Mouse (Mus musculus): Measurements from ENCODE around the gene Pfkfb2. TPM values are rescaled to one million over a fixed set of nuclear protein-coding genes. Genes with fewer than 3 reads are reported as not detected.

Gene Pfkfb2
- polyA plus RNA-seq, 2 experiments = 1.7 to 7.2 TPM

DNA sequence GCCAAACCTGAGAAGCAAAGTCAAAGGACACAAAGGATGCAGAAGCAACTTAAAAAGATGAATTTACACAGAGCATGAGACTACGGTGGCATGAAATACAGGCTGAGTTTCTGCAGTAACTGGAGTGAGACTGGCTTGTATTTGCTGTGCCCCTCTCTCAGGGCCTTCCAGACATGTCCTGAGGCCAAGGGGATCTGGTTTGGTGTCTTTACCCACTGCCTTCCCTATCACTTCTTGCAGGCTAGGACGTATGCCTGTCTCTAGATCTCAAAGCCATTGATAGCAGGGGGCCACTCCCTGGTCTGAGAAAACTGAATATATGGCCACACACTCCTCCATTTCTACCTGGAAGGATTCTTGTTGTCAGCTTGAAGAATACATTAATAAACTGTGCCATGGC, 15.2 kb upstream of the Pfkfb2 start:
- WGBS (ENCODE audit: insufficient replicate concordance) = 28% methylated on average over 2 of the region's 2 CpGs

DNA sequence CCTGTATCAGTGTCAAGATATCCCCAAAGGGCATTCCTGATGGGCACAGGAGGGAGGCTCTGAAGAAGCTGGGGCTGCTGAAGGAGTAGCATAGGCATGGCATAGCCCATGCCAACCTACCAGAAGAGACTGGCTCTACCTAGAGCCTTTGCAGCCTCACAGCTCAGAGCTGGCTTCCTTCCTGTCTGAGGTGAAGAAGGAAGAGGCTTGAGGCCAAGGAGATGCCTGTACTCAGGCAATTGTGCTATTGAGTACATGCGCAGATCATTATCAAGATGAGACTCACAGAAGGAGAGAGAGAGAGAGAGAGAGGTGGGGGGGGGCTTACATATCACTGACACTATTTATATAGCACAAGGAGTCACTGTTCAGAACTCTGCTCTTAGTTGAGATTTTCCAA, 14.7 kb upstream of the Pfkfb2 start:
- no peaks in the 10 kb centered on the region for H3K9me3 ChIP-seq (ENCODE audit: control insufficient read depth, low read length)
- DNase-seq (ENCODE audit: low read depth in 3 of 3, low spot score in 3 of 3) = no peak
- no peak for ATAC-seq (ENCODE audit: insufficient read depth)
- peak overlapping the region; percentile 39 for H3K4me2 ChIP-seq (ENCODE audit: low read depth)
- H3K36me3 ChIP-seq (replicated peaks; ENCODE audit: control insufficient read depth, insufficient read depth, low read depth) = peaks cover 19% of the 10 kb centered on the region
- peak overlapping the region; percentile 99 for H3K27ac ChIP-seq
- TF ChIP-seq EP300 (IDR thresholded peaks at IDR 0.05; ENCODE audit: low read depth) (no peak), CTCF (IDR thresholded peaks at IDR 0.05; ENCODE audit: low read depth) (no peak)
- WGBS (ENCODE audit: insufficient replicate concordance) = 26% methylated on average over 1 of the region's 1 CpGs
- no peaks in the 10 kb centered on the region for H3K27me3 ChIP-seq (ENCODE audit: control insufficient read depth, insufficient read depth, low read length)
- peaks cover 75 to 77% of the 10 kb centered on the region in 2 experiments for H3K4me1 ChIP-seq (replicated peaks; ENCODE audit: control insufficient read depth in 2 of 2, insufficient read depth in 2 of 2, low read length in 1 of 2)
- peak overlapping the region; percentile 37 for H3K9ac ChIP-seq (replicated peaks)
- H3K4me3 ChIP-seq (ENCODE audit: insufficient read depth in 1 of 2, low read depth in 2 of 2, low read length in 2 of 2) = no peak overlapping the region

More for the DNA sequence above, 15.2 kb upstream of the Pfkfb2 start:
- ATAC-seq (ENCODE audit: insufficient read depth) (peak; percentile 33), DNase-seq (ENCODE audit: low read depth in 3 of 3, low spot score in 3 of 3) (peak in 2 of 3 experiments; percentile 38 to 51)
- TF ChIP-seq CTCF (IDR thresholded peaks at IDR 0.05; ENCODE audit: low read depth) = no peak
- TF ChIP-seq EP300 (IDR thresholded peaks at IDR 0.05; ENCODE audit: low read depth) = peak; percentile 68
- Histone ChIP-seq H3K4me1 (replicated peaks; ENCODE audit: control insufficient read depth in 2 of 2, insufficient read depth in 2 of 2, low read length in 1 of 2) (peaks cover 71 to 74% of the 10 kb centered on the region in 2 experiments), H3K9me3 (ENCODE audit: control insufficient read depth, low read length) (no peaks in the 10 kb centered on the region), H3K36me3 (replicated peaks; ENCODE audit: control insufficient read depth, insufficient read depth, low read depth) (peaks cover 19% of the 10 kb centered on the region), H3K27ac (peak overlapping the region; percentile 99), H3K4me3 (ENCODE audit: insufficient read depth in 1 of 2, low read depth in 2 of 2, low read length in 2 of 2) (no peak overlapping the region), H3K4me2 (ENCODE audit: low read depth) (peak overlapping the region; percentile 39), H3K9ac (replicated peaks) (peak overlapping the region; percentile 37), H3K27me3 (ENCODE audit: control insufficient read depth, insufficient read depth, low read length) (no peaks in the 10 kb centered on the region)

DNA sequence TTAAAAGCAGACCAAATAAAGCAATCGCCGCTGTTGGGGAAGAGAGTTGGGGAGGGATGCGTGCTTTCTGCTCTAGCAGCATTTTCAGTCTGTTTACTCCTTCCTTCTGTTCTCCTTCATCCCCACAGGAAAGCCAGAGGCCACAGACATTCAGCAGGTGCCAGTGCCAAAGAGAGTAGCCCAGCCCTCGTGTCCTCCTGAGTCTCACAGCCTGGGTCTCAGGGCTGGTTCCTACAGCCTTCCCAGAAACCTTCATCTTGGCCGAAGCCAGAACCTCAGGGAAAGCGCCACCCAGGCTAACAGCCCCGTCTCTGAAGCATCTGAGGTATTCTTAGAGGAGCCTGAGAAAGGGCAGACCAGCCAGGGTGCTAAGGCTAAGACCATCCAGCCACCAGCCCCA, 13.1 kb upstream of the Pfkfb2 start:
- Histone ChIP-seq H3K9ac (replicated peaks) (peak overlapping the region; percentile 98), H3K4me1 (replicated peaks; ENCODE audit: control insufficient read depth in 2 of 2, insufficient read depth in 2 of 2, low read length in 1 of 2) (peaks cover 88 to 89% of the 10 kb centered on the region in 2 experiments), H3K4me2 (ENCODE audit: low read depth) (peak overlapping the region; percentile 97), H3K4me3 (ENCODE audit: insufficient read depth in 1 of 2, low read depth in 2 of 2, low read length in 2 of 2) (no peak overlapping the region), H3K27ac (peak overlapping the region; percentile 99), H3K9me3 (ENCODE audit: control insufficient read depth, low read length) (no peaks in the 10 kb centered on the region), H3K36me3 (replicated peaks; ENCODE audit: control insufficient read depth, insufficient read depth, low read depth) (peaks cover 26% of the 10 kb centered on the region), H3K27me3 (ENCODE audit: control insufficient read depth, insufficient read depth, low read length) (no peaks in the 10 kb centered on the region)
- 74% methylated on average over 7 of the region's 7 CpGs for WGBS (ENCODE audit: insufficient replicate concordance)
- TF ChIP-seq CTCF (IDR thresholded peaks at IDR 0.05; ENCODE audit: low read depth) = no peak
- no peak for TF ChIP-seq EP300 (IDR thresholded peaks at IDR 0.05; ENCODE audit: low read depth)
- no peak for ATAC-seq (ENCODE audit: insufficient read depth)
- DNase-seq (ENCODE audit: low read depth in 3 of 3, low spot score in 3 of 3) = no peak

DNA sequence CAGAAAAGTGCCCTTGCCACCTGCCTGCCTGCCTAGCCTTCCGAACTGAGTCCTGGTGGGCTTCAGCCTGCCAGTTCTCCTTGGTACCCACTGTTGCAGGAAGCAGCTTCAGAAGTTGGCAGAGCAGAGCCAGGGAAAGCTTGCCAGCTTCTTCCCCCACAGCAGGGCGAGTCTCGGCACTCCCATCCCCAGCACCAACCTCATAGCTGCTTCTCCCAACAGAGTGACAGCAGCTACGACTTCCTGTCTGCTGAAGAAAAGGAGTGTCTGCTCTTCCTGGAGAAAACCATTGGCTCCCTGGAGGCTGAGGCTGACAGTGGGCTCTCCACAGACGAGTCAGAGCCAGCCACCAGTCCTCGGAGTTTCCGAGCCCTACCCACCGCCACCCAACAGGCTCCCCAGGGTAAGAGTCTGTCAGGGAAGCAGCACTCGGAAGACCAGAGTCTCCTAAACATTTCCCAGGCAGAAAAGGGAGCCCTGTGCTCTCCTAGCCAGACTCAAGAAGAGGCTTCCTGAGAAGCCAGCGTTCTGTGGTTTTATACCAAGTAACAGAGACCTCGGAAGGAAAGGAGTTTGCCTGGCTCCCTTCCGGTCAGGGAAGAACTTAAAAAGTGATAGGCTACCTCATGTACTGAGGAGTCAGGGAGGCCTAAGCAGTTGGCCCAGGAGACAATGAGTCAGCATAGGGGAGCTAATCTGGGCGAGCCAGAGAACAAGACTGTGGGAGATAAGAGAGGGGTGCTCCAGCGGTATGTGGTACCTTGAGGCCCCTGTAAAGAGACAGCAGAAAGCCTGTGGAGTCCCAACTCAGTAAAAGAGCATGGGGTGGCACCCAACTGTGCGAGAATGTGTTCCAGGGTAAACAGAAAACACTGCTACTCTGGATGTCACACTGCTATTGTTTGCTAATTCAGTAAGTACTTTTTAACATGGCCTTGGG, 12.0 kb upstream of the Pfkfb2 start:
- peaks cover 84 to 87% of the 10 kb centered on the region in 2 experiments for H3K4me1 ChIP-seq (replicated peaks; ENCODE audit: control insufficient read depth in 2 of 2, insufficient read depth in 2 of 2, low read length in 1 of 2)
- TF ChIP-seq CTCF (IDR thresholded peaks at IDR 0.05; ENCODE audit: low read depth) = no peak
- TF ChIP-seq EP300 (IDR thresholded peaks at IDR 0.05; ENCODE audit: low read depth) = peak; percentile 100
- no peaks in the 10 kb centered on the region for H3K9me3 ChIP-seq (ENCODE audit: control insufficient read depth, low read length)
- 8% methylated on average over 15 of the region's 15 CpGs for WGBS (ENCODE audit: insufficient replicate concordance)
- peak overlapping the region; percentile 70 to 74 for H3K4me3 ChIP-seq (ENCODE audit: insufficient read depth in 1 of 2, low read depth in 2 of 2, low read length in 2 of 2)
- DNase-seq (ENCODE audit: low read depth in 3 of 3, low spot score in 3 of 3) = peak; percentile 96 to 97 (median 97)
- H3K27me3 ChIP-seq (ENCODE audit: control insufficient read depth, insufficient read depth, low read length) = no peaks in the 10 kb centered on the region
- H3K36me3 ChIP-seq (replicated peaks; ENCODE audit: control insufficient read depth, insufficient read depth, low read depth) = peaks cover 30% of the 10 kb centered on the region
- H3K9ac ChIP-seq (replicated peaks) = peak overlapping the region; percentile 98
- ATAC-seq (ENCODE audit: insufficient read depth) = peak; percentile 97
- peak overlapping the region; percentile 97 for H3K4me2 ChIP-seq (ENCODE audit: low read depth)
- peak overlapping the region; percentile 99 for H3K27ac ChIP-seq

DNA sequence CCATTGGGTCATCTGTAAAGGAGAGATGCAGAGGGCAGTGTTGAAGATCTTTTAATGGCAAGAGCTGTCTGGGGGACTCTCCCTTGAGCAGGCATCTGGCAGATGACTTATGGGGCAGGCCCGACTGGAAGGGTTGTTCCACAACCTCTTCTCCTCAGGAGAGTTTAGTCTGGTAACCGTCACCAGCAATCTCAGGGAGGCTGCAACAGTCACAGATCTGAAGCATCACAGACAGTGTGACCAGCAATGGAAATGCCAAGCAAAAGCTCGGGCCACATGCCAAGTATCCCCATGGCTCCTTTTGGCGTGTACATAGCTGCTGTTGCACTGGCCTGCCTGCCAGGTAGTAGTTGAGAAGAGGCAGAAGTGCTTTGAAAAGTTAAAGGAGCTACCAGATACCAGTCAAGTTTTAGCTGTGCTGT, 11.2 kb upstream of the Pfkfb2 start:
- no peak for ATAC-seq (ENCODE audit: insufficient read depth)
- Histone ChIP-seq H3K27ac (peak overlapping the region; percentile 99), H3K4me1 (replicated peaks; ENCODE audit: control insufficient read depth in 2 of 2, insufficient read depth in 2 of 2, low read length in 1 of 2) (peaks cover 84% of the 10 kb centered on the region in 2 experiments)

More for the DNA sequence above, 11.2 kb upstream of the Pfkfb2 start:
- H3K36me3 ChIP-seq (replicated peaks; ENCODE audit: control insufficient read depth, insufficient read depth, low read depth) = peaks cover 30% of the 10 kb centered on the region
- H3K4me3 ChIP-seq (ENCODE audit: insufficient read depth in 1 of 2, low read depth in 2 of 2, low read length in 2 of 2) = peak overlapping the region; percentile 70 to 74
- WGBS (ENCODE audit: insufficient replicate concordance) = 27% methylated on average over 4 of the region's 4 CpGs
- no peak for DNase-seq (ENCODE audit: low read depth in 3 of 3, low spot score in 3 of 3)
- H3K4me2 ChIP-seq (ENCODE audit: low read depth) = peak overlapping the region; percentile 97
- no peaks in the 10 kb centered on the region for H3K27me3 ChIP-seq (ENCODE audit: control insufficient read depth, insufficient read depth, low read length)
- no peaks in the 10 kb centered on the region for H3K9me3 ChIP-seq (ENCODE audit: control insufficient read depth, low read length)
- no peak for TF ChIP-seq CTCF (IDR thresholded peaks at IDR 0.05; ENCODE audit: low read depth)
- TF ChIP-seq EP300 (IDR thresholded peaks at IDR 0.05; ENCODE audit: low read depth) = no peak
- H3K9ac ChIP-seq (replicated peaks) = peak overlapping the region; percentile 98

Data from liver, embryonic 14.5 days (tissue).